Mouse (Mus musculus): ENCODE data around the gene Asb13. TPM values are rescaled to one million over a fixed set of nuclear protein-coding genes. Genes with fewer than 3 reads are reported as not detected.
A peak's percentile ranks its signal among the peaks of the same experiment; 100 is the strongest.

Gene Asb13
- total and polyA plus RNA-seq, 2 experiments from 2014 or later = 2.2 to 4.3 TPM

DNA sequence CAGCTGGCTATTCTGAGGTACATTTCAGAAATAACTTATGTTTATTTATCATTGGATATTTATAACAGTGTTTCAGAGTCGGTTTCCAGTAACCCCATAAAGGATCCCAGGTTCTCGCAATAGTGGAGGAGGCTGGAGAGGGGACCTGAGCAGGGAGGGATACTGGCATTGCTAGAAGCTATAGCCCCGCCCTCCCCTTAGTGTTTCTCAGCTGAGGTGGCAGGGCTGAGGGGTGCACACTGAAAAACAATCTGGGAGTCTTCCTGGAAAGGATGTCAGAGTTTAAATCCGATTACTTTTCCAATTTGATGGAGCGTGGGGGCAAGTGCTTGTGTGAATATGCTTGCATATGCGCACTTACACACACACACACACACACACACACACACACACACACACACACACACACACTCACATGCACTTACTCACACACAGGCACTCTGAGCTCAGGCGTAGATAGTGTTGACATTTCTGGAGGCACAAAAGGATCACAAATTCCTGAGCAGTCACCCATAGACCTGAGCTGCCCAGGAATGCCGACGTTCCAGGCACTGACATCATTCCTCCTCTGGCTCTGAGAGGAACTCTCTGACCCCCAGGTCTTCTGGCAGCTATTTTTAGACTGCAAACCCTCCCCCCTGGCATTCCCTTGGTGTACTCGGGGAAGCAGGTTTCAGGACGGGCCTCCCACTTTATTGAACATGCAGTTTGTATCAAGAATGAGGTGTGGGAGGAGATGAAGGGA, 60.9 kb downstream of the Asb13 start:
- 9% methylated on average over 11 of the region's 11 CpGs for WGBS
- no peak overlapping the region for H3K4me3 ChIP-seq (ENCODE audit: low read depth, low read length)
- H3K4me2 ChIP-seq (ENCODE audit: low read depth, low read length) = peak overlapping the region; percentile 42; the same call in 1 of the 2 replicates
- peak; percentile 49; the same call in 1 of the 2 replicates for TF ChIP-seq EP300 (IDR thresholded peaks at IDR 0.05; ENCODE audit: low read depth)
- TF ChIP-seq CTCF (IDR thresholded peaks at IDR 0.05; ENCODE audit: low read depth) = no peak
- no peak overlapping the region for H3K9ac ChIP-seq (replicated peaks; ENCODE audit: low read depth, low read length)
- no peaks in the 10 kb centered on the region for H3K9me3 ChIP-seq (replicated peaks; ENCODE audit: control insufficient read depth, low read length)
- no peaks in the 10 kb centered on the region for H3K27me3 ChIP-seq (ENCODE audit: control insufficient read depth, insufficient read depth, low read length)
- DNase-seq (ENCODE audit: low spot score) (peak; percentile 94), ATAC-seq (ENCODE audit: insufficient read depth, low read depth) (peak; percentile 98)
- H3K36me3 ChIP-seq (replicated peaks; ENCODE audit: control insufficient read depth, insufficient read depth, low read length) = no peaks in the 10 kb centered on the region
- H3K27ac ChIP-seq (ENCODE audit: low read depth) = peak overlapping the region; percentile 89
- H3K4me1 ChIP-seq (ENCODE audit: control insufficient read depth, insufficient read depth) = peaks cover 16% of the 10 kb centered on the region; the same call in 1 of the 2 replicates

DNA sequence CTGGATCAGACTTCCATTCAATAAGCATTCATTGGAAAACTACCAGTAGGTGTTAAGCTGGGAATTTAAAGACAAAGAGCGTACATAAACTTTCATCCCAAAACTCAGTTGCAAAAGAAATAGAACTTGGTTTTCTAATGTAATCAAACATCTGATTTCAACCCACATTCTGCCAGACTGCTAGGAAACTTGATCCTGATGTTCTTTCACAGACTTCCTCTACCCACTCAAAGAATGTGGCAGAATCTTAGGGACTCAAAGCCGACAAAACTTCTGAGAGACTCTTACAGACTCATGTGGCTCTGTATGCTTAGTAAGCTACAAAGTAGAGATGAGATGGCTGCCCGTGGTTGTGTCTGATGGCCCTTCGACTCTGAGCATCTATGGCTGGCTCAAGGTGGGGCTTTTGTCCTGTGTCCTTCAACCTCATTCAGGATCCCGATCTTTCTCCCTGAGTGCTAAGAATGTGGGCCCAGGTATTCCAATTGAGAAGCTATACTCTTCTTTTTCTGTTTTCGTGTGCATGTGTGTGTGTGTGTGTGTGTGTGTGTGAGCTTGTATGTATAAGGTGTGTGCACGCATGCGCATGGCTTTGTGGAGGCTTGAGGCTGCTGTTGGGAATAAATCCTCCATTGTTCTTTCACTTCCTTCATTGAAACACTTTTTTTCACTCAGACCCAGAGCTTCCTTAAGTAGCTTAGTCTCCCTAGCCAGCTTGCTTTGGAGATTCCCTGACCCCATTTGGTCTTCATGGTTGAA, 63.3 kb downstream of the Asb13 start:
- WGBS = 78% methylated on average over 8 of the region's 8 CpGs
- H3K9ac ChIP-seq (replicated peaks; ENCODE audit: low read depth, low read length) = no peak overlapping the region
- TF ChIP-seq EP300 (IDR thresholded peaks at IDR 0.05; ENCODE audit: low read depth) (no peak), CTCF (IDR thresholded peaks at IDR 0.05; ENCODE audit: low read depth) (no peak)
- H3K27me3 ChIP-seq (ENCODE audit: control insufficient read depth, insufficient read depth, low read length) = no peaks in the 10 kb centered on the region
- DNase-seq (ENCODE audit: low spot score) (no peak), ATAC-seq (ENCODE audit: insufficient read depth, low read depth) (no peak)
- H3K9me3 ChIP-seq (replicated peaks; ENCODE audit: control insufficient read depth, low read length) = no peaks in the 10 kb centered on the region
- H3K4me3 ChIP-seq (ENCODE audit: low read depth, low read length) = no peak overlapping the region
- H3K27ac ChIP-seq (ENCODE audit: low read depth) = no peak overlapping the region
- peaks cover 16% of the 10 kb centered on the region; the same call in 1 of the 2 replicates for H3K4me1 ChIP-seq (ENCODE audit: control insufficient read depth, insufficient read depth)
- no peaks in the 10 kb centered on the region for H3K36me3 ChIP-seq (replicated peaks; ENCODE audit: control insufficient read depth, insufficient read depth, low read length)
- H3K4me2 ChIP-seq (ENCODE audit: low read depth, low read length) = no peak overlapping the region

DNA sequence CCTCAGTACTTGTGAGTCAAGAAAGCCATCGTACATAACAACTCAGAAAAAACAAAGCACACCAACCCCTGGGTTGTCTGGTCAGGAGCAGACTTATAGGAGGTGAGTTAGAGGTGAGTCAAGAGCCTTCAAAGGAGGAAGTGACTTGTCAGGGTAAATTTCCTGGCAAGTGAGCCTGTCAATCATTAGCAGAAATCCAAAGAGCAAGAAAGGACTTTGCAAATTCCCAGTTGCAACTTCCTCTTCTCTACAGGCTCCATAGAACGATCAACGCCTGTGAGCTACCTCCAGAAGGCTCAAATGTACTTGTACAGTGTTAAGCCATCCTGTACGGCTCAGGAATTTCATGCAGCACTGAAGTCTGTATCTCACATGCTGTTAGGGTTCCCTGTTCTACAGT, 66.9 kb downstream of the Asb13 start:
- no peak for TF ChIP-seq CTCF (IDR thresholded peaks at IDR 0.05; ENCODE audit: low read depth)
- TF ChIP-seq EP300 (IDR thresholded peaks at IDR 0.05; ENCODE audit: low read depth) = no peak
- Histone ChIP-seq H3K4me2 (ENCODE audit: low read depth, low read length) (no peak overlapping the region), H3K4me3 (ENCODE audit: low read depth, low read length) (no peak overlapping the region), H3K27me3 (ENCODE audit: control insufficient read depth, insufficient read depth, low read length) (no peaks in the 10 kb centered on the region), H3K9ac (replicated peaks; ENCODE audit: low read depth, low read length) (no peak overlapping the region), H3K27ac (ENCODE audit: low read depth) (no peak overlapping the region), H3K36me3 (replicated peaks; ENCODE audit: control insufficient read depth, insufficient read depth, low read length) (no peaks in the 10 kb centered on the region), H3K9me3 (replicated peaks; ENCODE audit: control insufficient read depth, low read length) (no peaks in the 10 kb centered on the region), H3K4me1 (ENCODE audit: control insufficient read depth, insufficient read depth) (peaks cover under 1% of the 10 kb centered on the region; the same call in 1 of the 2 replicates)
- WGBS = 55% methylated on average over 4 of the region's 4 CpGs
- ATAC-seq (ENCODE audit: insufficient read depth, low read depth) = no peak
- DNase-seq (ENCODE audit: low spot score) = no peak

Other genes starting within 250 kb of the Asb13 start
- 152 and 170 TPM in 2 replicates for gene Gdi2, start 96.0 kb upstream of the Asb13 start, total RNA-seq (2014; rRNA removed; ENCODE audit: low replicate concordance)
- 268 and 285 TPM in 2 replicates for gene Gdi2, start 96.0 kb upstream of the Asb13 start, polyA plus RNA-seq (2015; fragmentation: Nextera tagmentation; extraction: Ambion mirVana)
- gene Fam208b, start 22.9 kb upstream of the Asb13 start, total RNA-seq (2014; rRNA removed; ENCODE audit: low replicate concordance) = 9.8 and 11.2 TPM in 2 replicates
- 4.4 and 5.0 TPM in 2 replicates for gene Fam208b, start 22.9 kb upstream of the Asb13 start, polyA plus RNA-seq (2015; fragmentation: Nextera tagmentation; extraction: Ambion mirVana)
- not detected in 2 replicates for gene Calml3, start 170.3 kb downstream of the Asb13 start, total RNA-seq (2014; rRNA removed; ENCODE audit: low replicate concordance)
- gene Calml3, start 170.3 kb downstream of the Asb13 start, polyA plus RNA-seq (2015; fragmentation: Nextera tagmentation; extraction: Ambion mirVana) = not detected in 2 replicates
- not detected in 2 replicates for gene Calm4, start 203.7 kb downstream of the Asb13 start, total RNA-seq (2014; rRNA removed; ENCODE audit: low replicate concordance)
- gene Calm4, start 203.7 kb downstream of the Asb13 start, polyA plus RNA-seq (2015; fragmentation: Nextera tagmentation; extraction: Ambion mirVana) = not detected in 2 replicates
- not detected in 2 replicates for gene Calm5, start 220.1 kb downstream of the Asb13 start, total RNA-seq (2014; rRNA removed; ENCODE audit: low replicate concordance)
- not detected in 2 replicates for gene Calm5, start 220.1 kb downstream of the Asb13 start, polyA plus RNA-seq (2015; fragmentation: Nextera tagmentation; extraction: Ambion mirVana)